Mouse (Mus musculus) right cerebral cortex, postnatal 36 days (tissue): ENCODE results near the gene Shroom3.

Experiments used
- DNase-seq, 2 experiments: peaks; one replicate each; pipeline ENCODE4 v3.0.0; 2022; ENCODE audit warnings: low spot score in 2 of 2, mixed read lengths in 1 of 2

Gene Shroom3

GRCm38 (mm10) chr5:92751488-92751887, 68.3 kb downstream of the Shroom3 start:
- no peak for DNase-seq

GRCm38 (mm10) chr5:92755241-92755775, 72.1 kb downstream of the Shroom3 start:
- no peak for DNase-seq

- no peak for DNase-seq
Observed at GRCm38 (mm10) chr5:92759156-92759745, 76.0 kb downstream of the Shroom3 start.

- no peak for DNase-seq
Observed at GRCm38 (mm10) chr5:92760542-92760941, 77.3 kb downstream of the Shroom3 start.

GRCm38 (mm10) chr5:92761615-92762353, 78.5 kb downstream of the Shroom3 start:
- no peak for DNase-seq

GRCm38 (mm10) chr5:92762425-92762824, 79.2 kb downstream of the Shroom3 start:
- no peak for DNase-seq

GRCm38 (mm10) chr5:92763546-92763952, 80.3 kb downstream of the Shroom3 start:
- no peak for DNase-seq

- no peak for DNase-seq
Observed at GRCm38 (mm10) chr5:92766301-92766700, 83.1 kb downstream of the Shroom3 start.

GRCm38 (mm10) chr5:92767194-92767777, 84.1 kb downstream of the Shroom3 start:
- DNase-seq = no peak

- DNase-seq = no peak
Observed at GRCm38 (mm10) chr5:92767857-92768291, 84.6 kb downstream of the Shroom3 start.

- no peak for DNase-seq
Observed at GRCm38 (mm10) chr5:92773821-92774220, 90.6 kb downstream of the Shroom3 start.

GRCm38 (mm10) chr5:92774419-92774818, 91.2 kb downstream of the Shroom3 start:
- DNase-seq = no peak

- DNase-seq = no peak
Observed at GRCm38 (mm10) chr5:92774893-92775292, 91.7 kb downstream of the Shroom3 start.

- DNase-seq = no peak
Observed at GRCm38 (mm10) chr5:92778395-92778794, 95.2 kb downstream of the Shroom3 start.

- DNase-seq = no peak
Observed at GRCm38 (mm10) chr5:92781082-92781481, 97.8 kb downstream of the Shroom3 start.

GRCm38 (mm10) chr5:92784037-92784860, 101.0 kb downstream of the Shroom3 start:
- DNase-seq = no peak

- DNase-seq = no peak
Observed at GRCm38 (mm10) chr5:92785870-92786436, 102.7 kb downstream of the Shroom3 start.

- no peak for DNase-seq
Observed at GRCm38 (mm10) chr5:92788990-92789389, 105.8 kb downstream of the Shroom3 start.

GRCm38 (mm10) chr5:92796089-92796990, 113.1 kb downstream of the Shroom3 start:
- DNase-seq = no peak

- no peak for DNase-seq
Observed at GRCm38 (mm10) chr5:92797981-92798380, 114.7 kb downstream of the Shroom3 start.
